Mouse (Mus musculus) kidney, postnatal 4 days (tissue): ENCODE measurements around the gene Ebf3.

Experiments used
- DNase-seq, 2 experiments: peaks; one replicate each; pipeline ENCODE4 v3.0.0; 2021; ENCODE audit warnings: mixed read lengths in 2 of 2

Gene Ebf3

DNA sequence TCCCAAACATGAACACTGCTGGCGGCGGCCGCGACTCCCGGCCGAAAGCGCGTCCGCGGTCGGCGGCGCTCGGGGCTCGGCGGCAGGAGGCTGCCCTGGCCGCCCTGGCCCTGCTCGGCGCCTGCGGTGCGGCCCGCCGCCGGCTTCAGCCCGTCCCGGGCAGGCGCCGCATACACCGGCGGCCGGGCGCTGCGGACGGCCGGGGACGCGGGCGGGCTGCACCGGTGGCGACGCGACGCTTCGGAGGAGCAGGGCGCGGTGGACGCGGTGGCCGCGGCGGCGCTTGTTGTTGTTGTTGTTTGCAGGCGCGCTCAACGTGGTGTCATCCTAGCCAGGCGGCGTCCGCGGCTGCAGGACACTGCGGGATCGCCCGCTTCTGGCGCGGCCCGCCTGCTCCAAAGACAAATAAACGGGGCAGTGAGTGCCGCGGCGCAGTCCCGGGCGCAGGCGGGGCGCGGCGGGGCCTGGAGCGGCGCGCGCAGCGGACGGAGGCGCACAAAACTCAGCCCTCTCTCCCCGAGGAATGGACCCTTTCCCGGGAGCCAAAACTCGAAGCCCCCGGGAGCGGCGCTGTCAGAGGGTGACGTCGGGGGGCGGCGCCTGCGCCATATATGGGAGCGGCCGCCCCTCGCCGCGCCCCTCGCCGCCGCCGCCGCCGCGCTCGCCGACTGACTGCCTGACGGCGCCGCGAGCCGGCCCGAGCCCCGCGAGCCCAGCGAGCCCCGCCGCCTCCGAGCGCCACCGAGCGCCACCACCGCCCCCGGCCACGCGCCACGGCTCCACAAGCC lies at the start of gene Ebf3:
Gene Ebf3 (minus strand): TSS at position 542 of the 788 bp plus-strand sequence.
- DNase-seq, result peak; percentile 89 to 92

DNA sequence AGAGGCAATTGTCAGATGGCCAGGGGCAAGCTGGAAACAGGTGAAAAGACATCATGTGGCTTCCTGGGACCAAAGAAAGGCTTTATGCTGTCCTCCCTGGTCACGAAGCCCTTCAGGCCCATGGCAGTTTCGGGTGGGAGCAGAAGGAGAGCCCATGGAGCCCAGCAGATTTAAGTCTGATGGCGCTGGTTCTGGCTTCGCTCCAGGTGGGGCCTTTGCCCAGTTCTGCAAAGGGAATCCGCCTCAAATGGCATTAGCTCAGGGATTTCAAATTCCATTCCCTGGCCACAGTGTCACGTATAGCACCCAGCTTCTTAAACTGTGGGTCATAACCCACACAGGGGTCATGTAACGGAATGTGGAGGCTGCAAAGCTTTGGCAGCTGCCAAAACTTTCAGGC lies 32.6 kb upstream of the Ebf3 start:
- peak; percentile 6 to 8 for DNase-seq

DNA sequence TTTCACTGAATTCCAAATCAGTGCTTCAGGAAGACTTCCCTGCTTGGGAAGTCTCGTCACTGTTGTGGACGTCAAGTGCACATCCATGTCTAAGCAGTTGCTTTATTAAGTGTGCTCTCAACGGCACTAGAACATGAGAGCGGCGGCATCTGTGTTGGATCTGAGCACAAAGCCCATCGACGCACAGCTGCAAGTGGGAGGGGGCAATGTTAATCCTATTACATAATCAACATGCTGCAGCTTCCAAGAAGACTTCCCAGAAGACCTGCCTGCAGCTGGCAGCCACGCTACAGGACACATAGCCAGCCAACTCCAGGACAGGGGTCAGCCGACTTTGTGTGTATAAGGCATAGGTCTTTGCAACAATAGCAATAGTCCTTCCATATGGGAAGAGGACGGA lies 31.8 kb upstream of the Ebf3 start:
- DNase-seq, result no peak

DNA sequence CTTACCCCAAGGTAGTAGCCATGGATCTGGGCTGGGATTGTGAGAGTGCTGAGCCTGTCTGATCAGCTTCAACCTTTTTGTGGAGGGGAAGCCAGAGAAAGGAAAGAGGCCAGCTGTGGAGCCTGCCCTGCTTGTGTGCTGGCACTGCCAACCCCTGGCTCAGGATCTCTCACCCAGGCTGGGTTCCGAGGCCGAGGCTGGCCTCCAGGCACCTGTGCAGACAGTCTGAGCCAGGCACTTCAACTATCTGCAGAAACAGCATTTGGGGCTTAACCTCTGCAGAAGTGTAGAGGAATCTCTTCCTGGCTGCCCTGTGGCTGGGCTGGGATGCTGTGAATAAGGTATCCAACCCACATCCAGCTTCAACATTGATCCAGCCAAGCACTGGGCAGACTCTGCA lies 19.7 kb upstream of the Ebf3 start:
- no peak for DNase-seq

DNA sequence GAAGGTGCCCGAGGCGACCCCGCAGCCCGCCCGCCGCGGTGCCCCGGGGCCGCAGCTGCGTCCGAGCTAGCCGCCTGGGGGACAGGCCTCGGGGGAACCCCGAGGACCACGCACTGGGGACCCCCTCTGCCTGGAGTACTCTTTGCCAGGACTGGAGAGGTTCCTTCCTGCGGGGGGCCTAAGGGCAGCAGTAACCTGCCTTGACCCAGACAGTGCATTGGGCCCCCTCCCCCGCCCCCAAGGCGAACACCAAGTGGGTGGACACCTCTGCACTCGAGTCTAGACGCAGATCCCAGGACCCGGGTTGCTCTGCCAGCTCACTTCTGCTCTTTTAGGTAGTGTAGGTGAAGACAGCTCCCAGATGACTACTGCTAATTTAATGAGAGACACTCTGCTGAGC lies 8.7 kb upstream of the Ebf3 start:
- peak in 1 of 2 experiments; percentile 15 for DNase-seq

DNA sequence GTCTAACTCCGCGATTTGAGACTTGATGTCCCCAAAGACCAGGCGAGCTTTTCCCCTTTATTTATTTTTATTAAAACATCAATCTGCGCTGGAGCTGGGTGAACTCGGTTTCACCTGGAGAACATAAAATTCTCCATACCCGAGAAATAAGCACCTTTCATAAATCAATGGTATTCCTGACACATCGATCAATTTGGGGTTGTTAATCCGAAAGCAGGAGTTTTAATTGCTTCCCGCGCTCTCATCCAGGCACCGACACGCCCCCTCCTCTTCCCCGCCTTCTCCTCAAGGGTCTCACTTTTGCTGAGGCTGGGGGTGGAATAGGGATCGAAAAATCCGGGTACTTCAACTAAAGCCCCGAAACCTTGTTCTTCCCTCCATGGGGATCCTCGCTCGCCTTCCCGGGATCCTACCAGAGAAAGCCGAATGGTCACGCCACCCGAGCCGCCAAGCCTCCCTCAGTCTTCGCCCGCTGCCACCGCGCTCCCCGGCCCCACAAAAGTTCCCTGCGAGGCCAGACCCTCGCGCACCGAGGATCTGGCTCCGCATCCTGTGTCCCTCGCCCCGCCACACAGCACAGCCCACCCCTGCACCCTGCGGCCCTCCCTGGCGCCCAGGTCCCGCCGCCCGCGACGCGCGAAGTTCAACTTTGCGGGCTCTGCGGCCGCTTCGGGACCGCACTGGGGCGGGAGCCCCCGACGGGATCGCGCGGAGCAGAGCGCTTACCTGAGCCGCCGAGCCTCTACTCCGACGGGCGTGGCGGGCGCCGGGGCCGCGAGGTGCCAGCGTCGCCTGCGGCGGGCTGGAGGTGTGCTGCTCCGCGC lies 7.9 kb upstream of the Ebf3 start:
- DNase-seq, result peak; percentile 15 to 31

DNA sequence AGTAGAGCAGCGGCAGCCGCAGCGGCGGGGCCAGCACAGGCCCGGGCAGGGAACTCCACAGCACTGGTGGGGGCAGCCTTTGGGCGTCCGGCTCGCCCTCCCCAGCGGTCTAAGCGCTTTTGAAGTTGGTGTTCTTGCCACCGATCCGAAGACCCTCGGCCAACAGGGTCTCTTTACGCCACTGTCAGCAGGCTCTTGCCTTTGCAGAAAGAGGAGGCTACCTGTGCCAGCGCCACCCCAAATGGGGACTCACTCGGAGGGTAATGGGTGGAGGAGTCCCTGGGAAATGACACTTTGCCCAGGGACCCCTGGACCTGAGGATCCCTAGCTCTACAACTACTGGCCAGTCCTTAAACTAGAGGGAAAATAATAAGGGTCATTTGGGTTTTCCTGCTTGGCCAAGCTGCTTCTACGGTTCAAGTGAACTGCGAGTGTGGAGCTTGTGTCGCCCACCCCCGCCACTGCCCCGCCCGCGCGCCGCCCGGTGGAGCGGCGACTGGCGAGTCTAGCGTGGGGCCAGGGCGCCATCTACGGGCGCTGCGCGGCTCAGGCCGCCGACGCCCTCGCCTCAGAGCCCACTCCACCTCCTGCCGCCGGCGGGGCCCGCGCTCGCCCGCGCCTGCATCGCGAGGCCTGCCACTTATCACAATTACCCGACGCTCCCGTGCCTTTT lies 7.0 kb upstream of the Ebf3 start:
- DNase-seq, result peak; percentile 80 to 87

DNA sequence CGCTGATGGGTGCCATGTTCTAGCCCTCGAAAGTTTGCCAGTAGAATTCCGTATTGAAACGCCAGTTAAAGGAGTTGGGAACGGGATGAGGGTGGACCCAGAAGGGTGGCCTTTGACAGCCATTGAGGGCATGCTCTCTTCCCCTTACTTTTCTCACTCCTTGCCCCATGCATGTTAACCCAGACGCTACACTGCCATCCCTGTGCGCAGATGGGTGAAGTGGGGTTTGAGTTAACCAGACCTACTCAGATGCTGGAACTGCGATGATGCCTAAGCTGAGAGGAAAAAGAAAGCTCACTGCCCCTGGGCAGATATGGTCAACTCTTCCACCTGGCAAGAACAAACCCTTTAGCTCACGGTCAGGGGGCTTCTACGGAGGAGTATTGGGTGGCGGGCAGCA lies 6.1 kb upstream of the Ebf3 start:
- peak in 1 of 2 experiments; percentile 10 for DNase-seq

DNA sequence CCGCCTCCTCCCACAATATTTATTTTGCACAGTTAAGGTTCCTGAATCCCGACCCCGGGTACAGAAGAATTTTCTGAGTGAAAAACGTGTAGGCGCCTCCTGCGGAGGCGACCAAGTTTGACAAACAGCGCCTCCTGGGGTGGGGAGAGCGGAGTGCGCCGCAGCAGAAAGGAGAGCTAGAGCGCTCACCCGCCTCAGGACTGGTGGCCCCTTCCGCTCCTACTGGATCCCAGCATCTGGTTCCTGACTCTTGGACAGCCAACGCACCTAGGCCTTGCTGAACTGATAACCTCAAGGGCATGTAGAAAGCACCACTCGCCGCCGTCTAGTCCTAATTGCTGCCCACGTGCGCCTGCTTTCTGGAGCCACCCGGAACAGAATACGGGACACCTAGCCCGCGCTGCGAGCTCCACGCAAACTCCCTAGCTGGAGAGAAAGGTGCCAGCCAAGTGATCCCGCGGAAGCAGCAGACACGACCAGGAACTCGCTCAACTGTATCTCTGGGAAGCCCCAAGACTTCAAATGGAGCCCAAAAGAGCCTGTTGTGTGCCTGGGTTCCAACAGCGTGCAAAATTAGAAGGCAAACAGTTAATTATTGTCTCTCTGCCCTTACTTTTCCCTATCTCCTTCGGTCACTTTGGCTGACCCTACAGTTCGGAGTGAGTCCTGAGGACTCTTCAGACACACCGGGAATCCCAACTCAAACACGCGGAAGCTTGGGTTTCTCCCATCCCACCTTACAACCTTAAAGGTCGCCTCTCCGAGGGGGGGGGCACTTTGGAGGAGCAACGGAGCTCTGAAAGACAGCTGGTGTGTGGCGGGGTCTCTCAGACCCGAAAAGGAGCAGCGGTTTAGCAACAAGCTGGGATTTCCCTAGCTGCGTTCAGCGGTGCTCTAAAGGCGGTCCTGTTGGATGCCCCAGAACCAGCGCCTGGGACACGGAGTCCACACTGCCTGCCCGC lies 5.0 kb upstream of the Ebf3 start:
- DNase-seq, result peak; percentile 85 to 86

DNA sequence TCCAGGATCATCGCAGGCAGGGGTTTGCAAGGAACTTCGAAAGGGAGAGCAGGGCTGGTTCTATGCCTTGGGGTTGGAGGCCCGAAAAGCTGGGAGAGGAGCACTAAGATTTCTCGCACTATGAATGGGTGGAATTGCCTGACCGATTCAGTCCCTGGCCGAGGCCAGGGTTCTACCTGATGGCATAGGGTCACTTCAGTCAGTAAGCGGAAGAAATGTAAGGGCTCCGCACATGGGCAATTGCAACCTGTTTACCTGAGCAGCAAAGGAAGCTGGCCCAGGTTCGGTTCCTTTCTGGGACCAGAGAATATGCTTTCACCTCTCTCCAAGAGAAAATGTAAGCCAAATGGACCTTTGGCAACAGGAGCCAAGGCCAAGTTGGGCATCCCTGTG lies 4.1 kb upstream of the Ebf3 start:
- peak in 1 of 2 experiments; percentile 10 for DNase-seq

DNA sequence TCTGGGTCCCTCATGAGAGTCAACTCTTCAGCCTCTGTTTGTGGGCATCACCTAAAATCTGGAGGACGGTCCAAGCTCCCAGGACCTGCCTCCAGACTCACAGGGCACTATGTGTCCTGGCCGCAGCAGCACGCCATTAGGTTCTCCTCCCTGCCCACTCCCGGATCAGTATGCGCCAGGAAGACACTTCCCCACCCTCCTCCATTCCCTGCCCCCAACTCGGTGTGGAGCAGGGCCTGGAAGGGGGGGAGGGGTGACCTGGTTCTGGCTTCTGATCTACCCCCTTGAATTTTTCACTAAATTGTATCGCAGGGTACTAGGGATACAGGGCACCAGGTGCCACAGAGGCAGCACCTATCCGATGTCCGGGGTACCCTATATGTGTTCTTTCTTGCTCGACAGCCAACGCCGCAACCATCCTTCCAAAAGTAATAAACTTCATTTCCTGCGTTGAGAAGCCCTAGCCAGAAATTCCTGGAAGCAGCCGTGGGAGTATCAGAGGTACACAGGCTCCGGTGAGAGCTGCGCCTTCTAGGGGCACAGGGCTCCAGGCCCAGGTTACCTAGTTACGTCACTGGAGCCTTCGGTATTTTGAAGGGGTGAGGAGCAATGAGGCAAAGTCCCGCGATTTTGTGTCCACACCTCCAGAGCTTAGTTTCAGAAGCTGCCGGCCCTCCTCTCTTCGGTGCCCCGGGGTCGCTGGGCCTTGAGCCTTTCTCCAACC lies 3.6 kb upstream of the Ebf3 start:
- DNase-seq, result peak in 1 of 2 experiments; percentile 9

DNA sequence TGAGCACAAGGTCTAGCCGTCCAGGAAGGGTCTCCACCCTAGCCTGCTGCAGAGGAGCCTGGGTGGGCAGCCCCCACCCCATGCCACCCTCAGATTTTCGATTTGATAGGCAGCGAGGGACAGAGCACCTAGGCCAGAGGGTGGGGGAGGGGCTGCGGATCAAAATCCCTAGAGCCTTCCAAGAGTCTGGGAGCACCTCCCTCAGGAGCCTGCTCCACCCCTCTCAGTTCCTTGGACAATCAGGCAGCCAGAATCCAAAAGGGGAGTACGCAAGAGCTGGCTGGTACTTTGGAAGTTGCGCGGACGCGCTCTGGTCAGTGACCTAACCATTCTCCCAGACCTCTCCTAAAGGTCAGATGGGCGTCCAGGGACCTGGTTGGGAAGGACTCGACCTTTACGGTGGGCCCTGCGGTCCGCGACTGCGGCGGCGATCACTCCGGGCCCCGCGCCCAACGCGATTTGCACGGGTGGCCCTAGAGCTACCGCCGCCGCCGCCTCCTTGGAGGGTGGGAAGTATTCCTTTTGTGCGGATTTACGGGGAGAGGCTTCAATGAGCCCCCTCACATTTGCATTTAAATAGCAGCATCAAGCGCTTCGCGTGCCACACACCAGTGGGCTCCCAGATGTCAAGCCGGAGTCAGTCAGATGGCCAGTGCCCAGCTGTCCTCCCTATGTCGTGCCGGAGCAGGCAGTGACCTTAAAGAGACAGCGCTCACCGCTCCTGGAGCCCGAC lies 2.8 kb upstream of the Ebf3 start:
- peak; percentile 22 to 33 for DNase-seq

DNA sequence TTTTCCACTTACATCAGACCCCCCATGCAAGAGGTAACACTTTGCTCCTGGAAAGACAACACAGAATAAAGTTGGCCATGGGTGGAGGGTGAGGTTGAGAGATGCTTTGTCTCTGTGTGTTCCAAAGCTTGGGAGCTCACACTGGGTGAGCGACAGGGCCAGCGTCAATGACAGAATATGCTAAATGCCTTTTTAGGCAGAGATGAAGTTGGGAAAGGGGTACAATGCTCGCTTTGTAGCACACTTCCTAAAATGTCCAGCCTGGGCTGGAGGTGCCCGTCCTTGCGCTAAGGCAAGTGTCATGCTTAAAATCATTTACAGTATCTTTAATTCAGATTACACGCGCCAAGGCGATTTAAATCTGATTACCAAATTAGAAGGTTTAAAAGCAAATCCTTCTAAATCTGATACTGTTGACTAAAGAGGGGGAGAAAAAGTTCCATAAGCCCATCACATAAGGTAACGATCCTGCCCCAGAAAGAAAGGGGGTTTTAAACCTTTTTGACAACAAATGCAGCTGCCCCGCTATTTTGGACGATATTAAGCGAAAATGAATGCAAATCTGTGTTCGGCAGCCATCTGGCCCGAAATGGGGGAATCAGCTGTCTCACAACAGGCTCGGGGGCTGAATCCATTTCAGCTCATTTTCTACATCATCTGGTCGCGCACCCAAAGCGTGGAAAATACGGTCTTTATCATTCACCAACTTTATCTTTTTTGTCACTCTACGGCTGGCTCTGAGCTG lies 2.1 kb upstream of the Ebf3 start:
- DNase-seq, result no peak

DNA sequence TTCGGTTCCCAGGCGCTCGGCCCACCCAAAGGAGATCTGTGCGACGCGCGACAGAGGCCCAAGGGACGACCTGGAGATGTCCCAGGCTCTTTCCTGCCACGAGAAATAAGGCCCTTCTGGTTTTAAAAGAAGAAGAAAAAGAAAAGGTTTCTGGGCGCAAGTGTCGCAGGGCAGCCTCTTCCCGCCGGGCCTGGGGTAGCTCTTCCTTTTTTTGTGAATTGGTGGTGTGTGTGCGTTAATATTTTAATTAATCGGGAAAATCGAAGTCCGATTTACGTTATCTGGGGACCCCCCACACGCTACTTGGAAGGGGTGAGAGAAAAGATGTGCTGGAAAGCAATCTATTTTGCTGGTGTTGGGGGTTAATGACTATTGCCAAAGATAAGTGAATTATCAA lies 1.3 kb upstream of the Ebf3 start:
- no peak for DNase-seq

DNA sequence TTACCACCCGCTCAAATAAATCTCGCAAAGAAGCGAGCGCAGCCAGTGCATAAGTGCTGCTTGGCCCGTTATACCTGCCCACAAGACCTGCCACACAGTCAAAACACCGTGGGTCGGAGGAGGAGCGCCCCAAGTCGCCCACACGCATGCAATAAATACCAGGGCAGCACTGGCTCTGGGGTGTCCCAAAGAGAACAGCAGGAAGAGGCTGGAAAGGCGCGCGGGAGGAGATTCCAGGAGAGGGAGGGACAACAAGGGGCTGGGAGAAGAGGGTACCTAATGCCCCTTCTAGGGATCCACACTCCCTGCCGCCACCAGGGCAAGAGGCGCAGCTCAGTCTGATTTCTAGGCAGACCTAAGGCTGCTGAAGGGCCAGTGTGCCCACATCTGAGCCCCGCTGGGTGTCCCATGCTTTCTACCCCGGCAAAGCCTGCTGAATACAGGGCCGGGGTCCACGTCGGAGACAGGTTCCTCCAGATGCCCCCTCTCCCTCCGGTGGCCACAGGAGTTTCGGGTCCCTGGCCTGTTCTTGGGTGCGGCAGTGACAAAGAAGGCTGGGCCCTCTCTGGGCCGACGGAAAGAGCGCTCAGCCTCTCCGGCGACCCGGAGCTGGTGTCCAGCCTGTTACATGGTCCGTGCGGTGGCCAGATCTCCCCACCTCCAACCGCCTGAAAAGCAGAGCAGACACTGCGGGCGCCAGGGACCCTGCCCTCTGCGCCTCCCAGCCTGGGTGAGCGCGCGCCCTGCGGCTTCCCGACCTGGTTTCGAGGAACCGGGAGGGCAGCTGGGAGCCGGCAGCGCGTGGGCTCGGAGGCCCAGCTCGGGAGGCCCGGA lies 682 bp upstream of the Ebf3 start:
- DNase-seq, result peak; percentile 20 to 37

DNA sequence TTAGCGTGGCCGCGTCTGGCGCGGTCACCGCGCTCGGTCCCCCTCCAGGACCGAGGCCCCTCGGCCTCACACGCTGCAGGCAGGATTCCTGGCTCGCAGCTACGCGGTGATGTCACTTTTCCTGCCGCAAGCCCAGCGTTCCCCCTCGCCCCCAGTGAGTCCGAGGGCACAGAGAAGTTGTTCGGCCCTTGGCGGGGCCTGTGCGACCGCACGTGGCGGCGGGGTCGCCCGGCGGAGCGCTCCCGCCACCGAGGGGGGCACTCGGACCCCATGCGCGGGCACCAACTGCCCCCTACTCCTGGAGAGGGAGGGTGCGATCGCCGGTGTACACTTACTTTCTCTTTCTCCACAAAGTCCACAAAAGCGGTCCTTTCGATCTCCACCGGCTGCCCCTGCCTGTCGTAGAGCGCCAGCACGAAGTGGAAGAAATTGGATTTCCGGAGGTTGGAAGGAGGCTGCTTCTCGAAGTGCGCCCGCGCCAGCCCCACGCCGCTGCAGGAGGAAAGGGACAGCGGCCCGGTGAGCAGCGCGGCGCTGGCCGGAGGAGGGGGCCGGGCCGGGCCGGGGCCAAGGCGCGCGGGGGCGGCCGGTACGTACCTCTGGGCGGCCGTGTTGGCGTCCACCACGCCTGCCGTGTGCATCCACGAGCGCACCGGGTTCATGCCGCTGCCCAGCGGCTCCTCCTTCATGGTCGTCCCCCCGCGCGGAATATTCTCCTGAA lies 902 bp downstream of the Ebf3 start:
- peak; percentile 54 to 70 for DNase-seq

DNA sequence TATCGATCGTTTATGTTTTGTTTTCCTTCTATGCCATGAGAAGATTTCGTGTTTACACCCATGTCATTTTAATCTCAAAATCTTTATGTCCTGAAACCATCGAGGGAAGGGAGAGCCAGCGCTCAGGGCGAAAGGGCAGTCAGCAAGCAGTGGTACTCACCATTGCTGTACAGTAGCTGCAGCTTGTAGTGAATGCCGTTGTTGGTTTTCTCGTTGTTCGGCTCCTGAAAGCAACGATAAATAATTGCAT lies 1.4 kb downstream of the Ebf3 start:
- no peak for DNase-seq

DNA sequence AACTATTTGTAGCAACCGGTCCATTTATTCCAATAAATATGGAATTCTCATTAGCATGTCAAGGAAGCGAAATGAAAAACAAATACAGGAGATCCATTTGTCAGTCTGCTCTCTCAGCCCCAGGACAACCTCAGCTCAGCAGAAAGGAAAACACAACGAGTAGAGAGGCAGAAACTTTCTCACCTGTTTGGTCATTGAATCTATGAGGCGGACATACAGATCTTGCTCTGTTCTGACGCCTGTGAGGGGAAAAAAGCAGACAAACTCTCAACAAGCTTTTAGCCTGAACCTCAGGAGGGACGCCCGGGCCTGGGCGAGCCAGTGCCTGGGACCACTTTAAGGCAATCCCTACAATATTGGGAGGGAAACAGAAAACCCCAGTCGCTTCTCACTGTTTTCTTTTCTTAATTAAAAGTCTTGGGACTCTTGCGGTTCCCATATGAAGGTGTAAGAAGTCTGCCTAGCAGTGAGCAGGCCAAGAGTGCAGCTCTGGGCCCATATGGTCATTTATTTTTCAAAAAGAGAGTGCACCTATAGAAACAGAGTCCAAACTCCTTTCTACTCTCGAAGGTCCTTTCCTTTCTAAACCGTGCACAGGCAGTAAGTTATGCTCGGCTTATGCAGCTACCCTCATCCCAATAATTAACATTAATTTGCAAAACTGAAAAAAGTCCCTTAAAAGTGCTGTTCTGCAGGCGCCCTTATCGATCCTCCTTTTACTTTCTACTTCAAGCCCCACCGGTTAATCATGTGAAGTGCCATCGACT lies 1.9 kb downstream of the Ebf3 start:
- peak in 1 of 2 experiments; percentile 37 for DNase-seq
